Mouse (Mus musculus) kidney, adult 2 months (tissue): ENCODE data around the gene Ly86. TPM values are rescaled to one million over a fixed set of nuclear protein-coding genes. Genes with fewer than 3 reads are reported as not detected.

ENCODE experiments used
- DNase-seq: peaks from one replicate; pipeline ENCODE4 v3.0.0; 2021
- H3K27ac ChIP-seq: fragments of 200-500 bp; 2 replicates; pipeline ENCODE4 v1.5.1; 2012; ENCODE audit warnings: low read depth, low read length, control low read depth, inconsistent platforms; ENCODE audit not compliant: insufficient read depth
- H3K27me3 ChIP-seq: fragments of 200-500 bp; replicated peaks from 2 replicates; pipeline ENCODE4 v1.6.1; 2012; ENCODE audit warnings: mild to moderate bottlenecking, moderate library complexity, low read length, inconsistent platforms; ENCODE audit not compliant: control insufficient read depth, insufficient read depth
- H3K36me3 ChIP-seq: fragments of 200-500 bp; 2 replicates; pipeline ENCODE4 v1.6.1; 2012; ENCODE audit warnings: mild to moderate bottlenecking, moderate library complexity, low read length, inconsistent platforms; ENCODE audit not compliant: control insufficient read depth, insufficient read depth
- H3K4me1 ChIP-seq: fragments of 200-500 bp; 2 replicates; pipeline ENCODE4 v1.6.1; 2011; ENCODE audit warnings: low read length; ENCODE audit not compliant: control insufficient read depth, insufficient read depth
- H3K4me3 ChIP-seq: fragments of 200-500 bp; 2 replicates; pipeline ENCODE4 v1.5.1; 2011; ENCODE audit warnings: mild to moderate bottlenecking, low read depth, low read length, control low read depth; ENCODE audit not compliant: insufficient read depth
- CTCF ChIP-seq: fragments of 200-500 bp; conservative IDR thresholded peaks from 2 replicates; pipeline ENCODE4 v1.5.1; 2011; ENCODE audit warnings: low read depth, mild to moderate bottlenecking, control low read depth, low read length, moderate library complexity, mixed read lengths; ENCODE audit not compliant: insufficient read depth, insufficient read length
- POLR2A ChIP-seq: fragments of 200-500 bp; IDR thresholded peaks from one replicate; pipeline ENCODE4 v1.6.1; 2011; ENCODE audit warnings: low read depth, low read length, control low read depth
- WGBS: fragments of 180-500 bp; shearing (Covaris S2); methylation state at CpG from one replicate; pipeline ENCODE4 v1.1.7; 2018; 5-methylcytosine and 5-hydroxymethylcytosine counted together
- polyA plus RNA-seq: library from polyadenylated mRNA; depleted of rRNA; stranded (reverse); fragments of >200 nt; gene quantifications from 2 replicates; pipeline ENCODE4 v1.2.3, GENCODE M21; 2012

The Ly86 gene
- polyA plus RNA-seq, 1 experiment: 8.4 TPM

DNA sequence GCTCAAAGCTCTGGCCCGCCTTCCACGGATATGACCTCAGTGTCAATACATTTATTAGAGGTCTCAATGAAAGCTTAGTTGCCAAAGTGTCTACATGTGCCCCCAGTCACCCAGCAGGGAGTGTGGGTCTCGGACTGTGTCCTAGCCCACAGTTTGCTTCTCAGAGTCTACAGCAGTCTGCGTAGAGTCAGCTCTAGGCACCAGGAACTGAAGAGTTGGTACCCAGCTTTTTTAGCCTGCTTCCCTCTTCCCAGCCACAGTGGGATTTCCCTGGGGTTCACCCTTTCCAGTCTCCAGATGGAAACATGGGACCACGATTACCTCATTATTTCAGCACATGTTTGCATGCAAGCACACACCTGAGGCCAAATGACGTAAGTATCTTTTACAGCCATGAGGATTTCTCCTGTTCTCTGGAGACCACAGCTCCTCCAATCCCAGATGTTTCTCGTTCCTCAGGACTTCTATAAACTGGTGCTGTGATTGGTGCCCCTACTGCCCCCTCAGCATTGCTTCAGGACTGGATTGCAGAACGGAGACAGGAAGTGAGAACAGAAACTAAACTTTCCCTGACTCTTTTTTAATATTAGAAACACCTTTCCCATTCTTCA lies 84.8 kb downstream of the Ly86 start:
- H3K36me3 ChIP-seq: no peaks in the 10 kb centered on the region
- WGBS: 71% methylated on average over 8 of the region's 8 CpGs
- no peaks in the 10 kb centered on the region for H3K27me3 ChIP-seq
- H3K4me1 ChIP-seq: peaks cover 3% of the 10 kb centered on the region; the same call in 1 of the 2 replicates
- no peak overlapping the region for H3K4me3 ChIP-seq
- no peak overlapping the region for H3K27ac ChIP-seq
- no peak for TF ChIP-seq CTCF
- TF ChIP-seq POLR2A: no peak
- DNase-seq: no peak

GRCm38 (mm10) chr13:37431707-37432106 lies 86.7 kb downstream of the Ly86 start:
- TF ChIP-seq CTCF: no peak
- no peaks in the 10 kb centered on the region for H3K27me3 ChIP-seq
- H3K4me3 ChIP-seq: no peak overlapping the region
- WGBS: 95% methylated on average over 2 of the region's 2 CpGs
- peaks cover 3% of the 10 kb centered on the region; the same call in 1 of the 2 replicates for H3K4me1 ChIP-seq
- no peak for DNase-seq
- no peaks in the 10 kb centered on the region for H3K36me3 ChIP-seq
- no peak overlapping the region for H3K27ac ChIP-seq

DNA sequence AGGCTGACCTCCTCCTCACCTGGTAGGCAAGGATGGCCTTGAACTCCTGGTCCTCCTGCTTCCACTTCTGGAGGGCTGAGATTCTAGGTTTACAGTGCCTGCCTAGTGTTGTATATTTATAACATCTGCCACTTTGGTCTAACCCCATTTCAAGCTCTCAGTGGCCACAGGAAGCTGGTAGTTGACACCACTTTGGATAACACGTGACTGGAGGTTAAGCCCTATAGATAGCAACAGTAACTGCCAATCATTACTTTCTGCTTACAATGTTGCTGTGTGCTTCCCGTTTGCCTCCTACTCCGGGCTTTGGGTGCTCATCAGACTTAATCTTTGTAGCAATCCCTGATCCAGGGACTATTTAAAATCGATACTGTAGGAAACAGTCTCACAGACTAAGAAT lies 87.6 kb downstream of the Ly86 start:
- Histone ChIP-seq H3K27ac (no peak overlapping the region), H3K4me3 (no peak overlapping the region), H3K4me1 (no peaks in the 10 kb centered on the region), H3K27me3 (no peaks in the 10 kb centered on the region), H3K36me3 (no peaks in the 10 kb centered on the region)
- WGBS: 50% methylated on average over 4 of the region's 4 CpGs
- no peak for TF ChIP-seq POLR2A
- TF ChIP-seq CTCF: no peak
- DNase-seq: no peak

- H3K27me3 ChIP-seq: no peaks in the 10 kb centered on the region
- 60% methylated on average over 3 of the region's 3 CpGs for WGBS
- H3K27ac ChIP-seq: no peak overlapping the region
- H3K36me3 ChIP-seq: no peaks in the 10 kb centered on the region
- no peaks in the 10 kb centered on the region for H3K4me1 ChIP-seq
- DNase-seq: no peak
- no peak for TF ChIP-seq CTCF
- TF ChIP-seq POLR2A: no peak
- H3K4me3 ChIP-seq: no peak overlapping the region
Measured at GRCm38 (mm10) chr13:37433142-37433541, 88.1 kb downstream of the Ly86 start.

GRCm38 (mm10) chr13:37433730-37434129 lies 88.7 kb downstream of the Ly86 start:
- no peak overlapping the region for H3K4me3 ChIP-seq
- H3K4me1 ChIP-seq: no peaks in the 10 kb centered on the region
- H3K27me3 ChIP-seq: no peaks in the 10 kb centered on the region
- no peak for DNase-seq
- 12% methylated on average over 3 of the region's 3 CpGs for WGBS
- TF ChIP-seq CTCF: no peak
- no peak for TF ChIP-seq POLR2A
- H3K27ac ChIP-seq: no peak overlapping the region
- H3K36me3 ChIP-seq: no peaks in the 10 kb centered on the region

DNA sequence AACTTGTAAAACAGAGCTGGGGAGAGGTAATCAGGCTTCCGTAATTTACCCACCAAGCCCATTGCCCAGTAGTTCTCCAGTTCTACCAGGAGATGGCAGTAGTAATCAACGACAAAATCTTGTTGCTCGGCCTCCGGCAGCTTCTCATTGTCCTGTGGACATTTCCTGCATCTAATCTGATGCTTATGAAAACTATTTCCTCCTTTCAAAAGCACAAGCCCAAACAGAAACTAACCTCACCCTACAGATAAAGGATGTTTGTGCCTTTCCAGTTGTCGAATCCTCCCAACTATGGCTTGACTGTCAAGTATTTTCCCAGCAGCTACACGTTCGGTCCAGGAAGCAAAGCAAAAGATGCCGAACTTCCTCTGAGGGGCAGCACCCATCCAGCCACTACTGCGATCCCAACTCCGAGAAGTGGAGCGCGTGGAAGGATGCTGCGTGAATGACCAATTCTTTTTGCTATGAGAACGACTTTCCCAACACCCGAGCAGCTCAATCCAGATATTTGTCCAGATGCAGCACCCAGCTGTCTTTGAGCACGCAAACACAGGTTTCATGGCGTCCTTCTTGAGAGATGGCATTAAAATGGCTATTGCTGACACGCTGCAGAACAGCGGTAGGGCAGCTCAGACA lies 89.2 kb downstream of the Ly86 start:
- DNase-seq: peak; percentile 83
- H3K4me1 ChIP-seq: no peaks in the 10 kb centered on the region
- peak overlapping the region; percentile 24 for H3K27ac ChIP-seq
- TF ChIP-seq POLR2A (no peak), CTCF (peak; percentile 76)
- H3K36me3 ChIP-seq: no peaks in the 10 kb centered on the region
- H3K27me3 ChIP-seq: no peaks in the 10 kb centered on the region
- H3K4me3 ChIP-seq: peak overlapping the region; percentile 32
- WGBS: 2% methylated on average over 19 of the region's 19 CpGs

DNA sequence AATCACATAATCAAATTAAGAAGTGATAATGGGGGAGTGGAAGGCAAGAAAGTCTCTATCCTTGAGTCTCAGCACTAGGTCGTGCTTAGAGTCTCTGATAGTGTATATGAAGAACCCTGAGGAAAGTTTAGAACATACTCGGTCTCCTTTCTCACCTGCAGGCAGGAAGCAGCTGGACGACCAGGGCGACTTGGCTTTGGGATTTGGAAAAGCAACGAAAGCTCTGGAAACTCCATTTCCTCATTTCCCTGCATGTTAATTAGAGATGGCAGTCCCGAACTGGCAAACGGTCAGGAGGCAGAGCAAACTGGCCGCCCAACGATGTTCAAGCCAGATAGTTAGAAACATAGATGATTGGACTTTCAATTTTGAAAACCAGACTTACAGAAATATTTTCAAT lies 89.8 kb downstream of the Ly86 start:
- DNase-seq: no peak
- TF ChIP-seq CTCF (no peak), POLR2A (no peak)
- H3K4me3 ChIP-seq: peak overlapping the region; percentile 32
- peak overlapping the region; percentile 24; the same call in 1 of the 2 replicates for H3K27ac ChIP-seq
- no peaks in the 10 kb centered on the region for H3K4me1 ChIP-seq
- no peaks in the 10 kb centered on the region for H3K36me3 ChIP-seq
- no peaks in the 10 kb centered on the region for H3K27me3 ChIP-seq
- WGBS: 38% methylated on average over 9 of the region's 9 CpGs
